Mouse (Mus musculus) neural tube, embryonic 11.5 days (tissue): ENCODE measurements at regions not wholly inside any gene's neighbourhood (a gene's known extent, or its start where the extent isn't known, plus 50 kb on each side); places are given as distances from the start of the nearest gene placed in this dataset.

ENCODE experiments used
- ATAC-seq: fragments of 200-750 bp; cut with Nextera tagmentation; 2 replicates; pipeline ENCODE4 v1.8.0; 2017; ENCODE audit warnings: moderate number of reproducible peaks, mild to moderate bottlenecking, moderate TSS enrichment, moderate library complexity; ENCODE audit not compliant: insufficient read depth, low FRiP score, low TSS enrichment
- DNase-seq: peaks from one replicate; pipeline ENCODE4 v3.0.0-alpha.2; 2015; ENCODE audit warnings: low spot score
- H3K27ac ChIP-seq: fragments of 300-500 bp; sonication (generic); 2 replicates; pipeline ENCODE4 v1.5.1; 2014; ENCODE audit warnings: low read depth, mild to moderate bottlenecking, low read length
- H3K27me3 ChIP-seq: fragments of 300-500 bp; sonication (generic); 2 replicates; pipeline ENCODE4 v1.6.1; 2014; ENCODE audit warnings: mild to moderate bottlenecking, low read length, mixed read lengths; ENCODE audit not compliant: control insufficient read depth, insufficient read depth
- H3K36me3 ChIP-seq: fragments of 300-500 bp; sonication (generic); 2 replicates; pipeline ENCODE4 v1.6.1; 2014; ENCODE audit warnings: mild to moderate bottlenecking, low read length, moderate library complexity, mixed read lengths; ENCODE audit not compliant: control insufficient read depth, insufficient read depth
- H3K4me1 ChIP-seq: fragments of 300-500 bp; sonication (generic); 2 replicates; pipeline ENCODE4 v1.6.1; 2014; ENCODE audit warnings: low read length, mixed read lengths; ENCODE audit not compliant: control insufficient read depth, insufficient read depth
- H3K4me2 ChIP-seq: fragments of 300-500 bp; sonication (generic); 2 replicates; pipeline ENCODE4 v1.6.1; 2014; ENCODE audit warnings: low read depth, mild to moderate bottlenecking, moderate library complexity
- H3K4me3 ChIP-seq: fragments of 300-500 bp; sonication (generic); 2 replicates; pipeline ENCODE4 v1.5.1; 2014; ENCODE audit warnings: low read depth, low read length
- H3K9ac ChIP-seq: fragments of 300-500 bp; sonication (generic); 2 replicates; pipeline ENCODE4 v1.6.1; 2014; ENCODE audit warnings: mild to moderate bottlenecking, low read length
- H3K9me3 ChIP-seq: fragments of 300-500 bp; sonication (generic); 2 replicates; pipeline ENCODE4 v1.6.1; 2016; ENCODE audit warnings: low read length; ENCODE audit not compliant: control insufficient read depth
- WGBS: fragments of 180-500 bp; shearing (Covaris S2); extraction: QIAGEN DNeasy Blood & Tissue Kit; methylation state at CpG from one replicate; pipeline ENCODE4 v1.1.7; 2014; 5-methylcytosine and 5-hydroxymethylcytosine counted together

- Histone ChIP-seq H3K4me1 (no peaks in the 10 kb centered on the region), H3K4me3 (no peak overlapping the region), H3K9me3 (no peaks in the 10 kb centered on the region), H3K27ac (no peak overlapping the region), H3K27me3 (no peaks in the 10 kb centered on the region), H3K9ac (no peak overlapping the region), H3K4me2 (no peak overlapping the region), H3K36me3 (no peaks in the 10 kb centered on the region)
- DNase-seq: no peak
- WGBS: 29% methylated on average over 1 of the region's 1 CpGs
- ATAC-seq: no peak
These were observed 437.2 kb downstream of the Ptprc start for GRCm38 (mm10) chr1:137738157-137738851.

GRCm38 (mm10) chr1:137703882-137704281 lies 471.6 kb downstream of the Ptprc start:
- Histone ChIP-seq H3K9ac (no peak overlapping the region), H3K36me3 (no peaks in the 10 kb centered on the region), H3K27me3 (no peaks in the 10 kb centered on the region), H3K4me2 (no peak overlapping the region), H3K9me3 (no peaks in the 10 kb centered on the region), H3K4me1 (no peaks in the 10 kb centered on the region), H3K4me3 (no peak overlapping the region), H3K27ac (no peak overlapping the region)
- DNase-seq (no peak), ATAC-seq (no peak)
- 89% methylated on average over 3 of the region's 3 CpGs for WGBS

- H3K4me1 ChIP-seq: peaks cover 7% of the 10 kb centered on the region; the same call in 1 of the 2 replicates
- no peaks in the 10 kb centered on the region for H3K36me3 ChIP-seq
- H3K4me2 ChIP-seq: no peak overlapping the region
- H3K9me3 ChIP-seq: no peaks in the 10 kb centered on the region
- no peak overlapping the region for H3K4me3 ChIP-seq
- H3K27me3 ChIP-seq: no peaks in the 10 kb centered on the region
- no peak for ATAC-seq
- H3K27ac ChIP-seq: no peak overlapping the region
- DNase-seq: no peak
- no peak overlapping the region for H3K9ac ChIP-seq
- WGBS: 85% methylated on average over 4 of the region's 4 CpGs
These were observed 476.6 kb downstream of the Ptprc start for GRCm38 (mm10) chr1:137698876-137699275.

- DNase-seq (no peak), ATAC-seq (no peak)
- Histone ChIP-seq H3K36me3 (no peaks in the 10 kb centered on the region), H3K9me3 (no peaks in the 10 kb centered on the region), H3K4me1 (peaks cover 7% of the 10 kb centered on the region; the same call in 1 of the 2 replicates), H3K9ac (no peak overlapping the region), H3K4me3 (no peak overlapping the region), H3K27ac (no peak overlapping the region), H3K4me2 (no peak overlapping the region), H3K27me3 (no peaks in the 10 kb centered on the region)
- WGBS: 73% methylated on average over 5 of the region's 5 CpGs
These were observed 478.2 kb downstream of the Ptprc start for GRCm38 (mm10) chr1:137697289-137697688.

- ATAC-seq (no peak), DNase-seq (no peak)
- H3K9me3 ChIP-seq: no peaks in the 10 kb centered on the region
- no peak overlapping the region for H3K4me2 ChIP-seq
- no peak overlapping the region for H3K4me3 ChIP-seq
- no peak overlapping the region for H3K27ac ChIP-seq
- WGBS: 35% methylated on average over 3 of the region's 3 CpGs
- no peaks in the 10 kb centered on the region for H3K27me3 ChIP-seq
- no peak overlapping the region for H3K9ac ChIP-seq
- H3K36me3 ChIP-seq: no peaks in the 10 kb centered on the region
- peaks cover 7% of the 10 kb centered on the region; the same call in 1 of the 2 replicates for H3K4me1 ChIP-seq
These were observed 478.7 kb downstream of the Ptprc start for GRCm38 (mm10) chr1:137696796-137697195.

- Histone ChIP-seq H3K4me1 (peaks cover 7% of the 10 kb centered on the region; the same call in 1 of the 2 replicates), H3K27ac (no peak overlapping the region), H3K4me2 (no peak overlapping the region), H3K9me3 (no peaks in the 10 kb centered on the region), H3K4me3 (no peak overlapping the region), H3K9ac (no peak overlapping the region), H3K27me3 (no peaks in the 10 kb centered on the region), H3K36me3 (no peaks in the 10 kb centered on the region)
- 73% methylated on average over 3 of the region's 3 CpGs for WGBS
- DNase-seq (no peak), ATAC-seq (no peak)
These were observed 479.8 kb downstream of the Ptprc start for GRCm38 (mm10) chr1:137695751-137696150.

GRCm38 (mm10) chr1:137692525-137692924 lies 483.0 kb downstream of the Ptprc start:
- no peaks in the 10 kb centered on the region for H3K27me3 ChIP-seq
- H3K9ac ChIP-seq: no peak overlapping the region
- ATAC-seq (no peak), DNase-seq (no peak)
- 51% methylated on average over 2 of the region's 2 CpGs for WGBS
- H3K27ac ChIP-seq: no peak overlapping the region
- no peak overlapping the region for H3K4me3 ChIP-seq
- H3K4me1 ChIP-seq: peaks cover 7% of the 10 kb centered on the region; the same call in 1 of the 2 replicates
- H3K9me3 ChIP-seq: no peaks in the 10 kb centered on the region
- no peak overlapping the region for H3K4me2 ChIP-seq
- H3K36me3 ChIP-seq: no peaks in the 10 kb centered on the region

- Histone ChIP-seq H3K9me3 (no peaks in the 10 kb centered on the region), H3K4me2 (no peak overlapping the region), H3K27ac (no peak overlapping the region), H3K4me1 (0 out of 2 replicates have a peak, but pooled peaks cover 3% of the 10 kb centered on the region), H3K36me3 (no peaks in the 10 kb centered on the region), H3K4me3 (no peak overlapping the region), H3K27me3 (no peaks in the 10 kb centered on the region), H3K9ac (no peak overlapping the region)
- 87% methylated on average over 9 of the region's 9 CpGs for WGBS
- no peak for ATAC-seq
- no peak for DNase-seq
These were observed 484.5 kb downstream of the Ptprc start for GRCm38 (mm10) chr1:137690860-137691595.

- H3K4me1 ChIP-seq: no peaks in the 10 kb centered on the region
- whole genome bisulfite sequencing: 92% methylated on average over 5 of the region's 5 CpGs
- no peak for ATAC-seq
- H3K27me3 ChIP-seq: no peaks in the 10 kb centered on the region
- no peak overlapping the region for H3K4me2 ChIP-seq
- no peak overlapping the region for H3K27ac ChIP-seq
- H3K36me3 ChIP-seq: no peaks in the 10 kb centered on the region
- no peak for DNase-seq
- no peaks in the 10 kb centered on the region for H3K9me3 ChIP-seq
- H3K4me3 ChIP-seq: no peak overlapping the region
- H3K9ac ChIP-seq: no peak overlapping the region
These were observed 504.9 kb downstream of the Ptprc start for GRCm38 (mm10) chr1:137670650-137671049.
